Mouse (Mus musculus) left cerebral cortex, postnatal 14 days (tissue): ENCODE results near the gene Cops7b. TPM values are rescaled to one million over a fixed set of nuclear protein-coding genes. Genes with fewer than 3 reads are reported as not detected.

Experiments used
- DNase-seq, 2 experiments: peaks; one replicate each; pipeline ENCODE4 v3.0.0; 2021 to 2022; ENCODE audit warnings: low spot score in 2 of 2, mixed read lengths in 1 of 2
- intact Hi-C: fragments of 180-260 bp; cut with DNase I; formaldehyde crosslinking; loops from one replicate; pipeline ENCODE4 v1.15.1; 2025
- total RNA-seq, 2 experiments: library from RNA; stranded (reverse); gene quantifications; 2 replicates each; pipeline ENCODE4 v1.2.3; 2021

Cops7b gene
- total RNA-seq, 2 experiments from 2014 or later, result 24.8 to 28.7 TPM

GRCm38 (mm10) chr1:86594539-86594938, 11.8 kb downstream of the Cops7b start:
- intact Hi-C loops, result no loop called here
- no peak for DNase-seq

GRCm38 (mm10) chr1:86595315-86595714, 12.6 kb downstream of the Cops7b start:
- intact Hi-C loops, result no loop called here
- no peak for DNase-seq

GRCm38 (mm10) chr1:86596512-86596911, 13.8 kb downstream of the Cops7b start:
- intact Hi-C loops, result no loop called here
- DNase-seq, result peak; percentile 37 to 59

GRCm38 (mm10) chr1:86598516-86598915, 15.8 kb downstream of the Cops7b start:
- intact Hi-C loops, result no loop called here
- DNase-seq, result peak; percentile 56 to 57

- no peak for DNase-seq
- intact Hi-C loops, result no loop called here
Observed at GRCm38 (mm10) chr1:86600117-86600516, 17.4 kb downstream of the Cops7b start.

GRCm38 (mm10) chr1:86610954-86611353, 28.2 kb downstream of the Cops7b start:
- intact Hi-C loops, result loop anchor here (5.0 kb wide), 1 partner anchor 576 kb away; no protein-coding TSS in a partner anchor
- DNase-seq, result no peak

GRCm38 (mm10) chr1:86612081-86612480, 29.4 kb downstream of the Cops7b start:
- intact Hi-C loops, result loop anchor here (5.0 kb wide), 1 partner anchor 575 kb away; no protein-coding TSS in a partner anchor
- no peak for DNase-seq

GRCm38 (mm10) chr1:86614269-86614668, 31.6 kb downstream of the Cops7b start:
- peak; percentile 19 to 64 for DNase-seq
- intact Hi-C loops, result loop anchor here (5.0 kb wide), 1 partner anchor 573 kb away; no protein-coding TSS in a partner anchor

- intact Hi-C loops, result no loop called here
- peak; percentile 82 to 92 for DNase-seq
Observed at GRCm38 (mm10) chr1:86618454-86619125, 35.9 kb downstream of the Cops7b start.

- no peak for DNase-seq
- intact Hi-C loops, result no loop called here
Observed at GRCm38 (mm10) chr1:86622296-86622695, 39.6 kb downstream of the Cops7b start.

GRCm38 (mm10) chr1:86623001-86624000, 40.6 kb downstream of the Cops7b start:
- no peak for DNase-seq

GRCm38 (mm10) chr1:86628270-86628669, 45.6 kb downstream of the Cops7b start:
- DNase-seq, result no peak

More at GRCm38 (mm10) chr1:86623001-86624000, 40.6 kb downstream of the Cops7b start:
- intact Hi-C loops, result no loop called here

GRCm38 (mm10) chr1:86629936-86630335, 47.2 kb downstream of the Cops7b start:
- intact Hi-C loops, result no loop called here
- no peak for DNase-seq

More at GRCm38 (mm10) chr1:86628270-86628669, 45.6 kb downstream of the Cops7b start:
- intact Hi-C loops, result no loop called here

GRCm38 (mm10) chr1:86630527-86630926, 47.8 kb downstream of the Cops7b start:
- intact Hi-C loops, result no loop called here
- no peak for DNase-seq

GRCm38 (mm10) chr1:86632732-86633380, 50.2 kb downstream of the Cops7b start:
- no peak for DNase-seq
- intact Hi-C loops, result no loop called here

GRCm38 (mm10) chr1:86633434-86633833, 50.7 kb downstream of the Cops7b start:
- no peak for DNase-seq
- intact Hi-C loops, result no loop called here

GRCm38 (mm10) chr1:86633840-86634750, 51.4 kb downstream of the Cops7b start:
- DNase-seq, result no peak
- intact Hi-C loops, result no loop called here

GRCm38 (mm10) chr1:86634751-86635359, 52.2 kb downstream of the Cops7b start:
- peak in 1 of 2 experiments; percentile 58 for DNase-seq
- intact Hi-C loops, result no loop called here
